Mouse (Mus musculus) heart, embryonic 13.5 days (tissue): ENCODE measurements around the gene Agap1. TPM values are rescaled to one million over a fixed set of nuclear protein-coding genes. Genes with fewer than 3 reads are reported as not detected.

ENCODE experiments used
- ATAC-seq: fragments of 200-750 bp; cut with Nextera tagmentation; 2 replicates; pipeline ENCODE4 v1.8.0; 2017; ENCODE audit warnings: moderate TSS enrichment; ENCODE audit not compliant: insufficient number of reproducible peaks, low FRiP score, low TSS enrichment; ENCODE audit errors: extremely low read depth
- H3K27ac ChIP-seq: fragments of 300-500 bp; sonication (generic); replicated peaks from 2 replicates; pipeline ENCODE4 v1.5.1; 2015; ENCODE audit warnings: moderate library complexity, mild to moderate bottlenecking, inconsistent platforms
- H3K27me3 ChIP-seq: fragments of 300-500 bp; sonication (generic); replicated peaks from 2 replicates; pipeline ENCODE4 v1.6.1; 2015; ENCODE audit warnings: mild to moderate bottlenecking, inconsistent platforms
- H3K36me3 ChIP-seq: fragments of 300-500 bp; sonication (generic); 2 replicates; pipeline ENCODE4 v1.6.1; 2015; ENCODE audit warnings: mild to moderate bottlenecking, inconsistent platforms
- H3K4me1 ChIP-seq: fragments of 300-500 bp; sonication (generic); 2 replicates; pipeline ENCODE4 v1.6.1; 2015; ENCODE audit warnings: inconsistent platforms
- H3K4me2 ChIP-seq: fragments of 300-500 bp; sonication (generic); 2 replicates; pipeline ENCODE4 v1.6.1; 2015; ENCODE audit warnings: inconsistent platforms, mild to moderate bottlenecking, moderate library complexity
- H3K4me3 ChIP-seq: fragments of 300-500 bp; sonication (generic); 2 replicates; pipeline ENCODE4 v1.5.1; 2015; ENCODE audit warnings: moderate library complexity, mild to moderate bottlenecking, inconsistent platforms
- H3K9ac ChIP-seq: fragments of 300-500 bp; sonication (generic); 2 replicates; pipeline ENCODE4 v1.6.1; 2015; ENCODE audit warnings: inconsistent platforms, mild to moderate bottlenecking, moderate library complexity
- H3K9me3 ChIP-seq: fragments of 300-500 bp; sonication (generic); 2 replicates; pipeline ENCODE4 v1.6.1; 2016; ENCODE audit warnings: inconsistent platforms
- WGBS: fragments of 180-500 bp; shearing (Covaris S2); methylation state at CpG from one replicate; pipeline ENCODE4 v1.1.7; 2015; ENCODE audit warnings: mixed read lengths; 5-methylcytosine and 5-hydroxymethylcytosine counted together
- polyA plus RNA-seq: library from polyadenylated mRNA; unstranded; fragments of >200 nt; fragmentation: Nextera tagmentation; extraction: Ambion mirVana; gene quantifications from 2 replicates; pipeline ENCODE4 v1.2.1, GENCODE M21; 2015

Agap1 gene
- polyA plus RNA-seq, 1 experiment from 2014 or later, result 7.1 TPM

- ATAC-seq, result no peak
- Histone ChIP-seq H3K27me3 (no peaks in the 10 kb centered on the region), H3K4me3 (no peak overlapping the region), H3K36me3 (peaks cover 6% of the 10 kb centered on the region), H3K9me3 (no peaks in the 10 kb centered on the region), H3K9ac (no peak overlapping the region), H3K4me1 (no peaks in the 10 kb centered on the region), H3K4me2 (no peak overlapping the region), H3K27ac (no peak overlapping the region)
- 74% methylated on average over 5 of the region's 5 CpGs for WGBS
Observed at GRCm38 (mm10) chr1:89895801-89896200, 441.2 kb downstream of the Agap1 start.

- no peak overlapping the region for H3K4me3 ChIP-seq
- H3K27ac ChIP-seq, result no peak overlapping the region
- WGBS, result 51% methylated on average over 2 of the region's 2 CpGs
- H3K4me1 ChIP-seq, result no peaks in the 10 kb centered on the region
- no peaks in the 10 kb centered on the region for H3K36me3 ChIP-seq
- no peak overlapping the region for H3K4me2 ChIP-seq
- H3K9me3 ChIP-seq, result no peaks in the 10 kb centered on the region
- no peak for ATAC-seq
- no peak overlapping the region for H3K9ac ChIP-seq
- no peaks in the 10 kb centered on the region for H3K27me3 ChIP-seq
Observed at GRCm38 (mm10) chr1:89899036-89899435, 444.4 kb downstream of the Agap1 start.

- Histone ChIP-seq H3K36me3 (no peaks in the 10 kb centered on the region), H3K27me3 (no peaks in the 10 kb centered on the region), H3K27ac (no peak overlapping the region), H3K9me3 (no peaks in the 10 kb centered on the region), H3K9ac (no peak overlapping the region), H3K4me3 (no peak overlapping the region), H3K4me1 (no peaks in the 10 kb centered on the region), H3K4me2 (no peak overlapping the region)
- ATAC-seq, result no peak
- WGBS, result 67% methylated on average over 11 of the region's 11 CpGs
Observed at GRCm38 (mm10) chr1:89899761-89900445, 445.3 kb downstream of the Agap1 start.

- Histone ChIP-seq H3K9ac (no peak overlapping the region), H3K27ac (no peak overlapping the region), H3K4me2 (no peak overlapping the region), H3K9me3 (peaks cover 4% of the 10 kb centered on the region), H3K27me3 (no peaks in the 10 kb centered on the region), H3K4me1 (no peaks in the 10 kb centered on the region), H3K36me3 (no peaks in the 10 kb centered on the region), H3K4me3 (no peak overlapping the region)
- no peak for ATAC-seq
- 73% methylated on average over 4 of the region's 4 CpGs for WGBS
Observed at GRCm38 (mm10) chr1:89901381-89901780, 446.8 kb downstream of the Agap1 start.

DNA sequence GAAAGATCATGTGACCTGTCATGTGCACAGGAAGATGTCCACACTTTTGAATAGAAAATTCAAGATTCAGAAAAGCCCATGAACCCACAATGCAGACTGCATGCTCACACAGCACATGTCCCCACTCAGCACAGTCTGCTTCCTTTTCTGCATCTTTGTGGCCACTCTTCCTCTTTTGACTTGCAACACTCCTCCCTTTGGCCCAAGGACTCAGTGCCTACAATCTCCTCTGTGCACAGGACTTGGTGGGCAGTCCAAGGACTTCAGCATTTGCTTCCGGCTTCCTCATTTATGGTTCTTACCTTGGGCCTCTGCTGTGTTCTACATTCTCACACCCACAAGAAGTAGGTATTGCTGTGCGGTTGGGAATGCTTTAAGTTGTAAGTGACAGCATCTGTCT is 447.6 kb downstream of the Agap1 start:
- ATAC-seq, result no peak
- Histone ChIP-seq H3K27ac (no peak overlapping the region), H3K4me1 (no peaks in the 10 kb centered on the region), H3K4me2 (no peak overlapping the region), H3K9me3 (peaks cover 8% of the 10 kb centered on the region), H3K9ac (no peak overlapping the region), H3K27me3 (no peaks in the 10 kb centered on the region), H3K4me3 (no peak overlapping the region), H3K36me3 (no peaks in the 10 kb centered on the region)
- 78% methylated on average over 2 of the region's 2 CpGs for WGBS

- Histone ChIP-seq H3K27me3 (no peaks in the 10 kb centered on the region), H3K27ac (no peak overlapping the region), H3K4me3 (no peak overlapping the region), H3K36me3 (no peaks in the 10 kb centered on the region), H3K4me1 (no peaks in the 10 kb centered on the region), H3K9me3 (peaks cover 8% of the 10 kb centered on the region), H3K9ac (no peak overlapping the region), H3K4me2 (no peak overlapping the region)
- WGBS, result 67% methylated on average over 1 of the region's 1 CpGs
- no peak for ATAC-seq
Observed at GRCm38 (mm10) chr1:89902641-89903040, 448.0 kb downstream of the Agap1 start.

DNA sequence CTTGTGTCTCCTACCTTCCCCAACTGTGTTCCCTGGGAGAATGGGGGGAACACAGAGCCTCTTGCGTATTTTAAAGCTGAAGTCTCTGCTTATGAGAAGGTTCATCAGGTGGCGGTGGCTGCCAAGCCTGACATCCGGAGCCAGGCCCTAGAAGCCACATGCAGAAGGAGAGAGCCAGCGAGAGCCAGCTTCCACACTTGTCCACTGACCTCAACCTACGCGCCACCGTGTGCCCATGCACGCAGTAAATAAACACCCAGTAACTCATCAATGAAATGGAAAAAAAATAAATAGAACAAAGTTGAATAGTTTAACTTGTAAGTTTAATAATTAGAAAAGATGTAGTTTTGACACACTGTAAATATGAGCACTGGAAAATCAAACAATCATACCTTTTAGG is 455.2 kb downstream of the Agap1 start:
- Histone ChIP-seq H3K9me3 (peaks cover 8% of the 10 kb centered on the region), H3K4me3 (no peak overlapping the region), H3K9ac (no peak overlapping the region), H3K27ac (no peak overlapping the region), H3K27me3 (0 out of 2 replicates have a peak, but pooled peaks cover 10% of the 10 kb centered on the region), H3K36me3 (no peaks in the 10 kb centered on the region), H3K4me2 (no peak overlapping the region), H3K4me1 (no peaks in the 10 kb centered on the region)
- ATAC-seq, result no peak
- WGBS, result 81% methylated on average over 8 of the region's 8 CpGs

DNA sequence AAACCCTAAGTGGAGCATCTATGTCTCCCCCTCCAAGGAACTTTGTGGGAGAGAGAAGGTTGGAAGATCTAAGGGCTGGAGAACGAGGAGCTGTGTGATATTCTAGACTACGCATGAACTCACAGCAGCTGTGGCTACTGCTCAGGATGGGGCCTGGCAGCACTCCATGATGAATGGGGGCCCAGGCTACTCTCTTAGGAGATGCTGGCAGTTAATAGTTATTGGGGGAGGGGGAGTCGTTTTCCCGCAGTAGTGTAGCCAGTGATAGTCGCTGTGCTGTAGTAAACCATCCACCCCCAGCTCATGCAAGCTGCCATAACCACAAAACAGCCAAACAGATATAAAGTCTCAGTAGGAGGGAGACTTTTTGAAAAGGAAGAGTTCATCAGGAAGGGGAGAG is 457.8 kb downstream of the Agap1 start:
- no peak for ATAC-seq
- 53% methylated on average over 5 of the region's 5 CpGs for WGBS

GRCm38 (mm10) chr1:89913611-89914010 is 459.0 kb downstream of the Agap1 start:
- ATAC-seq, result no peak
- H3K27me3 ChIP-seq, result peaks cover 36% of the 10 kb centered on the region
- H3K4me2 ChIP-seq, result no peak overlapping the region
- no peaks in the 10 kb centered on the region for H3K36me3 ChIP-seq
- no peak overlapping the region for H3K27ac ChIP-seq
- no peak overlapping the region for H3K9ac ChIP-seq
- H3K4me3 ChIP-seq, result no peak overlapping the region
- 67% methylated on average over 4 of the region's 4 CpGs for WGBS
- H3K4me1 ChIP-seq, result no peaks in the 10 kb centered on the region
- H3K9me3 ChIP-seq, result no peaks in the 10 kb centered on the region

More for the DNA sequence above, 457.8 kb downstream of the Agap1 start:
- Histone ChIP-seq H3K27me3 (peaks cover 23% of the 10 kb centered on the region), H3K4me1 (no peaks in the 10 kb centered on the region), H3K9ac (no peak overlapping the region), H3K9me3 (no peaks in the 10 kb centered on the region), H3K4me2 (no peak overlapping the region), H3K4me3 (no peak overlapping the region), H3K36me3 (no peaks in the 10 kb centered on the region), H3K27ac (no peak overlapping the region)

GRCm38 (mm10) chr1:89918111-89918510 is 463.5 kb downstream of the Agap1 start:
- peaks cover 71% of the 10 kb centered on the region for H3K27me3 ChIP-seq
- 19% methylated on average over 18 of the region's 18 CpGs for WGBS
- ATAC-seq, result no peak

DNA sequence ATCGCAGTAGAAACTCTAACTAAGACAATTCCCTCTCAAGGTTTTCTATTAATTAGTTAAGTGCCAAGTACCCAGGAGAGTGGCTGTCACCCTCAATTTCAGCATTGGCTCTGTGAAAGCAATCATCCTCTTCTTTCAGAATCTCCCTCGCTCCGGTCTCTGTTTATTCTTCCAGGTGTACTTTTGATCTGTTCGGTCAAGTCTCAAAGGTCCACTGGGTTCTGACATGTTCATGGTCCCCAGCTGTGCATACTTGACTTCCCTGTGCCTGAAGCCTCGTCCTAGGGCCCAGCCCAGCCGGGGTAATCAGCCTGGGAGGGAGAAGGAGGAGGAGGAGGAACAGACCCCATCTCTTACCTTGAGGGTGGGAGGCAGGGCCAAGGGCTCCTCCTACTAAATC is 464.6 kb downstream of the Agap1 start:
- H3K27me3 ChIP-seq, result peaks cover 81% of the 10 kb centered on the region
- H3K4me3 ChIP-seq, result no peak overlapping the region
- no peak overlapping the region for H3K4me2 ChIP-seq
- no peaks in the 10 kb centered on the region for H3K9me3 ChIP-seq
- 67% methylated on average over 6 of the region's 6 CpGs for WGBS
- ATAC-seq, result no peak
- H3K36me3 ChIP-seq, result no peaks in the 10 kb centered on the region
- no peak overlapping the region for H3K27ac ChIP-seq
- H3K9ac ChIP-seq, result no peak overlapping the region
- peaks cover 15% of the 10 kb centered on the region for H3K4me1 ChIP-seq

More at GRCm38 (mm10) chr1:89918111-89918510, 463.5 kb downstream of the Agap1 start:
- Histone ChIP-seq H3K4me3 (no peak overlapping the region), H3K27ac (no peak overlapping the region), H3K4me1 (peaks cover 10% of the 10 kb centered on the region), H3K9me3 (no peaks in the 10 kb centered on the region), H3K36me3 (no peaks in the 10 kb centered on the region), H3K4me2 (no peak overlapping the region), H3K9ac (no peak overlapping the region)

DNA sequence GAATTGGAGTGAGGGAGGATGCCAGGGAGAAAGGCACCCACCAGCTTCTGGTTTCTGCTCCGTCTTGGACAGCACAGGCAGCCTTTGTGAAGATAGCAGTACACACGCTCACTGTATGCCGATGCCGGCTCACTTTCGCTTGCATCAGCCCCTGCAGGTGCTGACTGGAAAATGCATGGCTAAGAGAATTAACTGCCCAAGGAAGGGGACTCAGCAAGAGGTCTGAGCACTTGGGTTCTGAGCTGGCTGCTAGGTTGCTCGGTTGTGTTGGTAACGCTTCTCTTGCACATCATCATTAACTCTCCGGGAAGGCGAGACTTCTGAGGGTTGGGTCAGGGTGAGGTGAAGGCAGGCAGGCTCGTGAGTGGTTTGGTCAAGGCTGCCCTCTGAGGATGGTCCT is 467.2 kb downstream of the Agap1 start:
- Histone ChIP-seq H3K4me3 (no peak overlapping the region), H3K4me2 (peak overlapping the region; percentile 65; the same call in 1 of the 2 replicates), H3K4me1 (peaks cover 15% of the 10 kb centered on the region), H3K27me3 (peaks cover 100% of the 10 kb centered on the region), H3K9ac (no peak overlapping the region), H3K36me3 (no peaks in the 10 kb centered on the region), H3K27ac (no peak overlapping the region), H3K9me3 (no peaks in the 10 kb centered on the region)
- ATAC-seq, result no peak
- WGBS, result 3% methylated on average over 10 of the region's 10 CpGs
